Mouse (Mus musculus) granulocyte monocyte progenitor cell, adult 5-6 weeks (primary cell): ENCODE results near the gene BC005561. TPM values are rescaled to one million over a fixed set of nuclear protein-coding genes. Genes with fewer than 3 reads are reported as not detected.

Source experiments
- ATAC-seq: replicated peaks from 2 replicates; pipeline ENCODE4 v1.8.0; 2016; ENCODE audit warnings: mild to moderate bottlenecking, moderate TSS enrichment, inconsistent platforms; ENCODE audit not compliant: poor library complexity, severe bottlenecking
- total RNA-seq, 2 experiments: library from RNA; stranded (forward) in 1 of 2; stranded (reverse) in 1 of 2; fragments of 200-712, 200-1000 nt in 1 of 2; fragments of >200 nt in 1 of 2; fragmentation: Nextera tagmentation in 1 of 2; gene quantifications; 2 replicates each; pipeline ENCODE4 v1.2.3; 2014 to 2017

The BC005561 gene
- total RNA-seq, 2 experiments from 2014 or later = 11.5 to 14.7 TPM

DNA sequence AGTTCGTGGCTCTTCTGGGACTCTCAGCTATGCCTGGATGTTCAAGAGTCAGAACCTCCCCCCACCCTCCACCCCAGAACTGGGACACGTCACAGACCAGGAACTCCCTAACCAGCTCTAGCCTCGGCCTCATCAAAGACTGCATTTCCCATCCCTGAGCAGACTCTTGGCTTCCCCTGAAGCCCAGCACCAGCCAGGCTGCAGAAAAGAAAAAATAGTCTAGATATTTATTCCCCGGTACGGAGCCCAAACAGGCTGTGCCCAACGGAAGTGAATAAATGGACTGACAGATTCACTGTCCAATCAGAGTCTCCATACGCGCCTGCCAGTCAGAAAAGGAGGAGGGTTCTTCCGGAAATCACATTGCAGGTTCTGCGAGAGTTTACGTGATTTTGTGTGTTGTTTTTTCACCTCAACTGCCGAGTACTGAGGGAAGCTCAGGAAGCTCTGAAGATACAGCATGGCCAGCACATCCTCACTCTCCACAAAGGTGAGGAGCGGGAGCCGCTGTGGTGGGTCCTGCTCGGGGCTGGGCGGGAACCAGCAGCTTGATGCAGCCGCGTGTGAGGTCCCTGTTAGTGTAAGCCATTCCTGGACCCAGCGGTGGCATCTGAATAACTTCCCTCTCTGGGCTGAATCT, 63.2 kb downstream of the BC005561 start:
- ATAC-seq = peak; percentile 99

Other genes with a start within 250 kb of the BC005561 start
- not detected in 2 replicates for gene Ibsp, start 209.2 kb upstream of the BC005561 start, total RNA-seq (2014; fragmentation: Nextera tagmentation)
- 1.0 TPM in 1 of 2 replicates, not detected in the other for gene Ibsp, start 209.2 kb upstream of the BC005561 start, total RNA-seq (2017)
- gene Mepe, start 183.0 kb upstream of the BC005561 start, total RNA-seq (2014; fragmentation: Nextera tagmentation) = not detected in 2 replicates
- gene Mepe, start 183.0 kb upstream of the BC005561 start, total RNA-seq (2017) = not detected in 2 replicates
- 3.7 and 6.6 TPM in 2 replicates for gene Spp1, start 73.2 kb upstream of the BC005561 start, total RNA-seq (2014; fragmentation: Nextera tagmentation)
- gene Spp1, start 73.2 kb upstream of the BC005561 start, total RNA-seq (2017) = 2.3 and 14.9 TPM in 2 replicates
- gene Pkd2, start 48.9 kb upstream of the BC005561 start, total RNA-seq (2014; fragmentation: Nextera tagmentation) = 4.3 and 4.8 TPM in 2 replicates
- gene Pkd2, start 48.9 kb upstream of the BC005561 start, total RNA-seq (2017) = 3.5 TPM in 2 replicates